Mouse (Mus musculus) midbrain, embryonic 14.5 days (tissue): ENCODE results near the gene Klk11. TPM values are rescaled to one million over a fixed set of nuclear protein-coding genes. Genes with fewer than 3 reads are reported as not detected.
A peak's percentile ranks its signal among the peaks of the same experiment; 100 is the strongest.

Source experiments
- ATAC-seq: fragments of 200-750 bp; cut with Nextera tagmentation; 2 replicates; pipeline ENCODE4 v1.8.0; 2017; ENCODE audit warnings: moderate number of reproducible peaks, moderate library complexity; ENCODE audit not compliant: low FRiP score, low TSS enrichment
- DNase-seq: peaks from one replicate; pipeline ENCODE4 v3.0.0-alpha.2; 2015
- H3K27ac ChIP-seq: fragments of 300-500 bp; sonication (generic); replicated peaks from 2 replicates; pipeline ENCODE4 v1.5.1; 2014; ENCODE audit warnings: mild to moderate bottlenecking, low read depth, low read length, moderate library complexity
- H3K27me3 ChIP-seq: fragments of 300-500 bp; sonication (generic); 2 replicates; pipeline ENCODE4 v1.6.1; 2014; ENCODE audit warnings: low read length, control low read depth, mixed read lengths; ENCODE audit not compliant: control insufficient read depth, insufficient read depth
- H3K36me3 ChIP-seq: fragments of 300-500 bp; sonication (generic); 2 replicates; pipeline ENCODE4 v1.6.1; 2014; ENCODE audit warnings: low read length, control low read depth; ENCODE audit not compliant: control insufficient read depth, insufficient read depth
- H3K4me1 ChIP-seq: fragments of 300-500 bp; sonication (generic); 2 replicates; pipeline ENCODE4 v1.6.1; 2014; ENCODE audit warnings: mild to moderate bottlenecking, antibody characterized with exemption, low read length, control low read depth; ENCODE audit not compliant: control insufficient read depth, insufficient read depth
- H3K4me2 ChIP-seq: fragments of 300-500 bp; sonication (generic); 2 replicates; pipeline ENCODE4 v1.6.1; 2014; ENCODE audit warnings: mild to moderate bottlenecking, low read length, moderate library complexity
- H3K4me3 ChIP-seq: fragments of 300-500 bp; sonication (generic); replicated peaks from 2 replicates; pipeline ENCODE4 v1.5.1; 2014; ENCODE audit warnings: low read depth, low read length
- H3K9ac ChIP-seq: fragments of 300-500 bp; sonication (generic); replicated peaks from 2 replicates; pipeline ENCODE4 v1.6.1; 2014; ENCODE audit warnings: mild to moderate bottlenecking, low read length, moderate library complexity
- H3K9me3 ChIP-seq: fragments of 300-500 bp; sonication (generic); 2 replicates; pipeline ENCODE4 v1.6.1; 2016; ENCODE audit warnings: low read length, control low read depth, mixed read lengths; ENCODE audit not compliant: control insufficient read depth
- whole genome bisulfite sequencing: fragments of 180-500 bp; shearing (Covaris S2); extraction: QIAGEN DNeasy Blood & Tissue Kit; methylation state at CpG from one replicate; pipeline ENCODE4 v1.1.7; 2014; 5-methylcytosine and 5-hydroxymethylcytosine counted together
- polyA plus RNA-seq: library from polyadenylated mRNA; unstranded; fragments of >200 nt; fragmentation: Nextera tagmentation; extraction: Ambion mirVana; gene quantifications from 2 replicates; pipeline ENCODE4 v1.2.1, GENCODE M21; 2014

The Klk11 gene
- polyA plus RNA-seq, 1 experiment from 2014 or later, result not detected

DNA sequence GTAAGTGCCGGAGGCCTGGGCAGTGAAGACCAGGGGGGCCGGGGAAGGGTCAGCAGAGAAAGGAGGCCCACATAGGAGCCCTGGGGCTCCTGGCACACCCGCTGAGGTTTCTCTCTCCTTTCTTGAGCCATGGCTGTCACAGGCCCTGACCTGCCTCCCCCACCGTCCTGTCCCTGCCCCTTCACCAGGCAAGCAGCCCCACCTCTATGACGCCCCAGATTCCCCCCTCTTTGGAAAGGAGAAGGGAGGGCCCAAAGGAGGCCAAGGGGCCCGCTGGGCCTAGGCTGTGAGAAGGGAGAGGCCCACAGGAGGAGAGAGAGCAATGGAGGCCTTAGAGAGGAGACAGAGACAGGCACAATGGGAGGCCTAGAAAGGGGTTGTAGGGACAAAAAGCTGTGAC is 398 bp downstream of the Klk11 start:
- H3K4me2 ChIP-seq, result no peak overlapping the region
- no peak overlapping the region for H3K9ac ChIP-seq
- ATAC-seq, result 0 out of 2 replicates have a peak, but pooled peaks have one; percentile 28
- no peaks in the 10 kb centered on the region for H3K36me3 ChIP-seq
- H3K9me3 ChIP-seq, result no peaks in the 10 kb centered on the region
- H3K4me3 ChIP-seq, result no peak overlapping the region
- H3K27me3 ChIP-seq, result no peaks in the 10 kb centered on the region
- 38% methylated on average over 6 of the region's 6 CpGs for WGBS
- H3K27ac ChIP-seq, result no peak overlapping the region
- no peak for DNase-seq
- H3K4me1 ChIP-seq, result no peaks in the 10 kb centered on the region

- Histone ChIP-seq H3K4me3 (no peak overlapping the region), H3K36me3 (no peaks in the 10 kb centered on the region), H3K4me2 (no peak overlapping the region), H3K27ac (no peak overlapping the region), H3K9me3 (no peaks in the 10 kb centered on the region), H3K9ac (no peak overlapping the region), H3K27me3 (no peaks in the 10 kb centered on the region), H3K4me1 (no peaks in the 10 kb centered on the region)
- WGBS, result 55% methylated on average over 7 of the region's 7 CpGs
- DNase-seq (no peak), ATAC-seq (no peak)
Measured at GRCm38 (mm10) chr7:43775311-43776057, 1.1 kb downstream of the Klk11 start.

- DNase-seq (no peak), ATAC-seq (no peak)
- H3K4me3 ChIP-seq, result no peak overlapping the region
- H3K27me3 ChIP-seq, result no peaks in the 10 kb centered on the region
- no peak overlapping the region for H3K4me2 ChIP-seq
- WGBS, result 85% methylated on average over 5 of the region's 5 CpGs
- no peaks in the 10 kb centered on the region for H3K4me1 ChIP-seq
- H3K36me3 ChIP-seq, result no peaks in the 10 kb centered on the region
- H3K9ac ChIP-seq, result no peak overlapping the region
- H3K9me3 ChIP-seq, result no peaks in the 10 kb centered on the region
- no peak overlapping the region for H3K27ac ChIP-seq
Measured at GRCm38 (mm10) chr7:43776506-43776905, 2.1 kb downstream of the Klk11 start.

DNA sequence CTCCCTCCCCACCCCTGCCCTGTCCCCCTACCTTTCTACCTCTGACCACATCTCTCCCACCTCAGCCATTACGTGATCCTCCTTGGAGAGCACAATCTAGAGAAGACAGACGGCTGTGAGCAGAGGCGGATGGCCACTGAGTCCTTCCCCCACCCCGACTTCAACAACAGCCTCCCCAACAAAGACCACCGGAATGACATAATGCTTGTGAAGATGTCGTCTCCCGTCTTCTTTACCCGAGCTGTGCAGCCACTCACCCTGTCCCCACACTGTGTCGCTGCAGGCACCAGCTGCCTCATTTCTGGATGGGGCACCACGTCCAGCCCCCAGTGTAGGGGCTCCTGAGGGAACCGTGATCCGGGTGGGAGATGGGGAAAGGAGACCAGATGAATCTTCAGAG is 3.0 kb downstream of the Klk11 start:
- H3K9me3 ChIP-seq, result no peaks in the 10 kb centered on the region
- H3K27me3 ChIP-seq, result no peaks in the 10 kb centered on the region
- DNase-seq (no peak), ATAC-seq (no peak)
- no peak overlapping the region for H3K27ac ChIP-seq
- H3K4me1 ChIP-seq, result peaks cover under 1% of the 10 kb centered on the region; the same call in 1 of the 2 replicates
- no peak overlapping the region for H3K9ac ChIP-seq
- WGBS, result 89% methylated on average over 12 of the region's 12 CpGs
- no peak overlapping the region for H3K4me2 ChIP-seq
- H3K4me3 ChIP-seq, result no peak overlapping the region
- H3K36me3 ChIP-seq, result no peaks in the 10 kb centered on the region

DNA sequence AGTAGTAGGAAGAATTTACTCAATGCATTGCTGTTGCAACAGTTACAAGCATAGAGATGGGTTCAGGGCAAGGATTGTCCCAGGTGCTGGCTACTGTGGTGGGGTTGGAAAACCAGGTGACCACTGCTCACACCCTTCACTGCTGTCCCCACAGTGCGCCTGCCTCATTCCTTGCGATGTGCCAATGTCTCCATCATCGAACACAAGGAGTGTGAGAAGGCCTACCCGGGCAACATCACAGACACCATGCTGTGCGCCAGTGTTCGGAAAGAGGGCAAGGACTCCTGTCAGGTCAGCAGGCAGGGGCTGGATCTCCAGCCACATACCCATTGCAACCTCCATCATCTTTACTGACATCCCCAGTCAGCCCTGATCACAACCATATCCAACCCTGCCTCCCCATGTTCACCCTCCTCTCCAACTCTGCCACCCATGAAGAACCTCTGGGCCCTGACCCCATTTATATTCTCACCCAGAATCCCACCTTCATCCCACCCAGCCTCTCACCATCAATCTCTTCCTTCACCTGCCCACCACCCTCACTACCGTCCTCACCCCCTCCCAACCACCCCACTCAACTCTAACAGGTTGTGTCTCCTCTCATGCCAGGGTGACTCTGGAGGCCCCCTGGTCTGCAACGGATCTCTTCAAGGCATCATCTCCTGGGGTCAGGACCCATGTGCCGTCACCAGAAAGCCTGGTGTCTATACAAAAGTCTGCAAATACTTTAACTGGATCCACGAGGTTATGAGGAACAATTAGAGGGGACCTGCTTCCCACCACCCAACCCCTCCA is 4.0 kb downstream of the Klk11 start:
- no peak overlapping the region for H3K4me2 ChIP-seq
- no peak overlapping the region for H3K27ac ChIP-seq
- H3K9me3 ChIP-seq, result no peaks in the 10 kb centered on the region
- DNase-seq (no peak), ATAC-seq (no peak)
- H3K9ac ChIP-seq, result no peak overlapping the region
- 0 out of 2 replicates have a peak, but pooled peaks cover 4% of the 10 kb centered on the region for H3K27me3 ChIP-seq
- 93% methylated on average over 10 of the region's 10 CpGs for WGBS
- H3K36me3 ChIP-seq, result no peaks in the 10 kb centered on the region
- H3K4me3 ChIP-seq, result no peak overlapping the region
- peaks cover 3% of the 10 kb centered on the region; the same call in 1 of the 2 replicates for H3K4me1 ChIP-seq

DNA sequence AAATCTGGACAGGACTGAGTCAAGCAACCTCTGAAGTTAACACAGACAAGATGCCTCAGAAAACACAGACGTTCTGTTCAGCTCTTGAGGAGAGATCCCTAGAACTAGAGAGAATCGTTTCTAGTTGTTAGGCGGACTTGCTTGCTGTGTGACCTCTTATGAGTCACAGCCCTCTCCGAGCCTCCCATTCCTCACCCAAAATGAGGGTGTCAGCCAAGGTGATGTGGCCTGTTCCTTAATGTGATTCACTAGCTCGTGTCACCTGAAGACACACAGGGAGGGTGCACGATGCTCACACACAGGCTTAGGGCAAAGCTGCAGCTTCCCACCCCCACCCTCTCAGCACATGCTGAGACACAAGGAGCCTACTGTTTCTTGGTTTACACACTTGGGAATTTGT is 5.8 kb downstream of the Klk11 start:
- H3K36me3 ChIP-seq, result no peaks in the 10 kb centered on the region
- no peak overlapping the region for H3K4me2 ChIP-seq
- ATAC-seq, result no peak
- H3K4me3 ChIP-seq, result no peak overlapping the region
- H3K4me1 ChIP-seq, result peaks cover 3% of the 10 kb centered on the region; the same call in 1 of the 2 replicates
- WGBS, result 74% methylated on average over 6 of the region's 6 CpGs
- H3K27me3 ChIP-seq, result 0 out of 2 replicates have a peak, but pooled peaks cover 4% of the 10 kb centered on the region
- no peak overlapping the region for H3K9ac ChIP-seq
- H3K27ac ChIP-seq, result no peak overlapping the region
- H3K9me3 ChIP-seq, result no peaks in the 10 kb centered on the region
- DNase-seq, result no peak

DNA sequence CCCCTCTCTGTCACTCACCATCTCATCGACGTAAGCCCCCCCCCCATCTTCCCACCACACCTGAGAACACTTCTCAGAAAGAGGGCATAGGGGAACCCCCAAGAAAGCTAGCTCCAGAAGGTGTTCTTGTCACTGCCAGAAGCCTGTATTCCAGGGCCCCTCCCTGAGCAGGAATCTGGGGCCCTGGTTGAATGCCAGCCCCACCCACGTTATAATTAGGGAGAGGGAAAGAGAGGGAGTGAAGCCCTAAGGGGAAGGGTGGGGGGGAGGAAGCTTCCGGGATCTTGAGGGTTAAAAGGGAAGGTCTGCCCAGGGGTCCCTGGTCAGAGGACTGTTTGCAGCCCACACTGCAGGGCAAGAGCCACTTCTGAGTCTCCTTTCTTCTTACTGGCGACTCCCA is 6.3 kb downstream of the Klk11 start, which contains the start of gene Klk10:
Gene Klk10 (plus strand): TSS at position 290 of the 400 bp plus-strand sequence.
- no peak within 1 kb of the TSS for H3K4me2 ChIP-seq
- H3K9me3 ChIP-seq, result no peaks in the 10 kb centered on the region
- no peak within 1 kb of the TSS for H3K27ac ChIP-seq
- peaks cover 3% of the 10 kb centered on the region; the same call in 1 of the 2 replicates for H3K4me1 ChIP-seq
- 0 out of 2 replicates have a peak, but pooled peaks cover 4% of the 10 kb centered on the region for H3K27me3 ChIP-seq
- DNase-seq, result no peak
- no peak within 1 kb of the TSS for H3K4me3 ChIP-seq
- no peak within 1 kb of the TSS for H3K9ac ChIP-seq
- no peaks in the 10 kb centered on the region for H3K36me3 ChIP-seq
- no peak for ATAC-seq
- WGBS, result 55% methylated on average over 5 of the region's 5 CpGs

DNA sequence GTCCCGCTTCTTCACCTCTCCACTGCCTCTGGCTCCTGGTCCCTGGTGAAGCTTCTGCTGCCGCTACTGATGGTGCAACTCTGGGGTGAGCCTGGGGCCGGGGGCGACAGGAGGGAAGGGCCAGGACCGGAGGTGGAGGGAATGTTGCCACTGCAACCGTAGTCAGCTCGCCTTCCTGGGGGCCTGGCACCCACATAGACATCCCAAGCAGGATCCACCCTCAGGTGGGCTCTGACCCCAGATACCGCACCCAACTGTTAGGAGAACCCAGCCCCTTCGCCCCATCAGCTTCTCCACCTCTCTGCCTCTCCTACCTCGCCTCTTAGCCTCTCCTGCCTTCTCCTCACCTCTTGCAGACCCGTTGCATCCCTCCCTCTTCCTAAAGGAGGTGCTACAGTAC is 7.1 kb downstream of the Klk11 start:
- Histone ChIP-seq H3K27me3 (0 out of 2 replicates have a peak, but pooled peaks cover 4% of the 10 kb centered on the region), H3K9me3 (no peaks in the 10 kb centered on the region), H3K36me3 (no peaks in the 10 kb centered on the region), H3K4me3 (no peak overlapping the region), H3K4me2 (no peak overlapping the region), H3K9ac (no peak overlapping the region), H3K4me1 (peaks cover 3% of the 10 kb centered on the region; the same call in 1 of the 2 replicates), H3K27ac (no peak overlapping the region)
- ATAC-seq (no peak), DNase-seq (no peak)
- WGBS, result 92% methylated on average over 11 of the region's 11 CpGs
